Mouse (Mus musculus): Measurements from ENCODE around the gene Tom1l2.

GRCm38 (mm10) chr11:60221425-60221824 lies 131.3 kb downstream of the Tom1l2 start:
- TF ChIP-seq CTCF (IDR thresholded peaks at IDR 0.05; ENCODE audit: extremely low read depth, insufficient read depth, low read length) (no peak), POLR2A (IDR thresholded peaks at IDR 0.05; ENCODE audit: extremely low read depth, insufficient read depth, low read length) (no peak)
